Mouse (Mus musculus): ENCODE data around the gene Alox12b. TPM values are rescaled to one million over a fixed set of nuclear protein-coding genes. Genes with fewer than 3 reads are reported as not detected.

Alox12b gene
- total RNA-seq, 2 experiments from 2014 or later, result not detected

GRCm38 (mm10) chr11:69122336-69122951 is 34.3 kb upstream of the Alox12b start, which contains the start of gene 9130213A22Rik:
Gene 9130213A22Rik, minus strand, starts transcription at chr11:69122589.
- peak; percentile 47 for ATAC-seq (replicated peaks; ENCODE audit: poor library complexity, severe bottlenecking)

GRCm38 (mm10) chr11:69123056-69123692 is 33.6 kb upstream of the Alox12b start:
- no peak for ATAC-seq (replicated peaks; ENCODE audit: poor library complexity, severe bottlenecking)

- ATAC-seq (replicated peaks; ENCODE audit: poor library complexity, severe bottlenecking), result peak; percentile 22
Observed at GRCm38 (mm10) chr11:69123693-69124497, 32.9 kb upstream of the Alox12b start.

- no peak for ATAC-seq (replicated peaks; ENCODE audit: poor library complexity, severe bottlenecking)
Observed at GRCm38 (mm10) chr11:69124498-69124847, 32.3 kb upstream of the Alox12b start.

- peak; percentile 22 for ATAC-seq (replicated peaks; ENCODE audit: poor library complexity, severe bottlenecking)
Observed at GRCm38 (mm10) chr11:69125041-69125851, 31.5 kb upstream of the Alox12b start.

- ATAC-seq (replicated peaks; ENCODE audit: poor library complexity, severe bottlenecking), result no peak
Observed at GRCm38 (mm10) chr11:69125852-69125918, 31.1 kb upstream of the Alox12b start, which contains the start of gene Aloxe3. Gene Aloxe3, plus strand, starts transcription at chr11:69125896.

- no peak for ATAC-seq (replicated peaks; ENCODE audit: poor library complexity, severe bottlenecking)
Observed at GRCm38 (mm10) chr11:69125919-69126705, 30.7 kb upstream of the Alox12b start.

- no peak for ATAC-seq (replicated peaks; ENCODE audit: poor library complexity, severe bottlenecking)
Observed at GRCm38 (mm10) chr11:69126706-69127095, 30.1 kb upstream of the Alox12b start.

- no peak for ATAC-seq (replicated peaks; ENCODE audit: poor library complexity, severe bottlenecking)
Observed at GRCm38 (mm10) chr11:69128426-69129122, 28.2 kb upstream of the Alox12b start.

- ATAC-seq (replicated peaks; ENCODE audit: poor library complexity, severe bottlenecking), result no peak
Observed at GRCm38 (mm10) chr11:69133566-69133922, 23.2 kb upstream of the Alox12b start.

- ATAC-seq (replicated peaks; ENCODE audit: poor library complexity, severe bottlenecking), result peak; percentile 89
Observed at GRCm38 (mm10) chr11:69133923-69134621, 22.7 kb upstream of the Alox12b start.

GRCm38 (mm10) chr11:69134622-69134968 is 22.2 kb upstream of the Alox12b start:
- no peak for ATAC-seq (replicated peaks; ENCODE audit: poor library complexity, severe bottlenecking)

- no peak for ATAC-seq (replicated peaks; ENCODE audit: poor library complexity, severe bottlenecking)
Observed at GRCm38 (mm10) chr11:69135361-69135760, 21.4 kb upstream of the Alox12b start.

- ATAC-seq (replicated peaks; ENCODE audit: poor library complexity, severe bottlenecking), result no peak
Observed at GRCm38 (mm10) chr11:69147546-69147945, 9.2 kb upstream of the Alox12b start.

- no peak for ATAC-seq (replicated peaks; ENCODE audit: poor library complexity, severe bottlenecking)
Observed at GRCm38 (mm10) chr11:69148451-69148960, 8.3 kb upstream of the Alox12b start.

GRCm38 (mm10) chr11:69149728-69150127 is 7.1 kb upstream of the Alox12b start:
- ATAC-seq (replicated peaks; ENCODE audit: poor library complexity, severe bottlenecking), result no peak

GRCm38 (mm10) chr11:69150444-69150843 is 6.3 kb upstream of the Alox12b start:
- peak; percentile 40 for ATAC-seq (replicated peaks; ENCODE audit: poor library complexity, severe bottlenecking)

- ATAC-seq (replicated peaks; ENCODE audit: poor library complexity, severe bottlenecking), result no peak
Observed at GRCm38 (mm10) chr11:69151004-69151403, 5.8 kb upstream of the Alox12b start.

- no peak for ATAC-seq (replicated peaks; ENCODE audit: poor library complexity, severe bottlenecking)
Observed at GRCm38 (mm10) chr11:69153831-69154230, 3.0 kb upstream of the Alox12b start.

Measured in granulocyte monocyte progenitor cell, adult 5-6 weeks (primary cell).